Mouse (Mus musculus): Measurements from ENCODE around the gene Zfp593.

Zfp593 gene

DNA sequence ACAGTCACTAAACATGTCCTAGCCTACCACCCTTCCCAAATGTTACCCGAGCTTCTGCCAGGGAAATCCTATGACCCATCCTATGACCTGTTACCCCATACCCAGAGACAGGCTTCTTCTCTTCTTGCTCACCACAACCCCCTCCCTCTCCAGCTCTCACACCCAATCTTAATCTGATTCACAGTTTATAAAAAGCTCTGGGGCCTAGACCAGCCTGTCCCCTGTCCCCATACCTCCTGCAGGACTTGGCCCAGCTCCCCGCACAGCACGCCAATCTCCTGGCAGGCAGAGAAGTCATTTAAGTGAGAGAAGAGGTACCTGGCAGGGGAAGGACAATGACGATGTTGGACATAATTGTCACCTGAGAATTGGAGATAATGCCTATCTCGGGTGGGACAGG, 10.5 kb downstream of the Zfp593 start:
- DNase-seq (ENCODE audit: low spot score in 2 of 2), result no peak

- DNase-seq (ENCODE audit: low spot score in 2 of 2), result no peak
These were observed 15.0 kb downstream of the Zfp593 start for GRCm38 (mm10) chr4:134230431-134230830.

DNA sequence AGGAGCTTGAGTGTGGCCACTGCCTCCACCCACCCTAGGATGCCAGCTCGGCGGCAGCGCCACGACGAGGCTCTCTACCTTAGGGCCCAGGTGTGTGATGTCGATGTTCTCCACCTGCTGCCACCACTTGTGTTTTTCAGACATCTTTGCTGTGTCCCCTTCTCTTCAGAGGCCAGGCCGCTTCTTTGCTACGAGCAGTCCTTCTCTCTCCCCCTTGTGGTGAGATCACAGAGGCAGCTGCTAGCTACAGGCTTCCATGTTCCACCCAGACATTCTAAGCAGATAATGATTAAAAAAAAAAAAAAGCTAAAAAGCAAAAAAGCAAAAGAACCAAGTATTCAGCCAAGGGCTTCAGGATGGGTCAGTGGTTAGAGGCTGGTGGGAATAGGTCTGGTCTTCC, 18.2 kb downstream of the Zfp593 start, which contains the start of gene Catsper4:
TSS of gene Catsper4 (minus strand) at position 190 of the 400 bp plus-strand sequence.
- DNase-seq (ENCODE audit: low spot score in 2 of 2), result no peak

DNA sequence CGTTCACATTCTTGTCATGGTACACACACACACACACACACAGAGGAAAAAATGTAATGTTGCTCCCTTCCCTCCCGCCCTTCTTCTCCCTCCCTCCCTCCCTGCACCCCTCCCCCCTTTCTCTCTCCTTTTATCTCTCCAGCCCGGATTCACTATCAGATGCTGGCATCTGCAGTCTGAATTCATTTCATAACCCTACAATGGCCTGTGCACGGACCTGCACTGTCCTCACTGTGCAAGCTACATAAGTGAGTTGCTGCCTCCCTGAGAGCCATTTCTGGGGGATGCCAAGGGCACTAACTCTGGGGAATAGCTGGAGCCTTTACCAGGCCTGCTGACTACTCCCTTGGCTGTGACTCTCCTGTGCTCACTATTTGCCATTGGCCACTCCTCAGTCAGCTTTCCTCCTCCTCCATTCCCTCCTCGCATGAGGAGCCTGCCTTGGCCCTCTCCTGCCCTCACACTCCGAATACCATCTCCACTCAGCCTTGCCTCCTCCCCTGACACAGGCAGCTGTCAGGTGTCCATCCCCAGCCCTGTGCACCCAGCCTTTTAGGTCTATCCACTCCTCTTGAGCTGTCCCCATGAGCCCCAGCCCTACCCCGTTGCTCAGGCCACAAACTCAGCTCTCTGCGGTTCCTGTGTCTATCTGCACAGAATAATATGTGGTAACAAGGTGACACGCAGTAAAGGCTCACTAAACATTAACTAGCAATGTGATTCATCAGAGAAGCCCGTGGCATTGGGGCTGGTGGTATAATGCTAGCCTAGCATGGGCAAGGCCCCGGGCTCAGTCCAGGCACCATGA, 22.4 kb downstream of the Zfp593 start:
- no peak for DNase-seq (ENCODE audit: low spot score in 2 of 2)

DNA sequence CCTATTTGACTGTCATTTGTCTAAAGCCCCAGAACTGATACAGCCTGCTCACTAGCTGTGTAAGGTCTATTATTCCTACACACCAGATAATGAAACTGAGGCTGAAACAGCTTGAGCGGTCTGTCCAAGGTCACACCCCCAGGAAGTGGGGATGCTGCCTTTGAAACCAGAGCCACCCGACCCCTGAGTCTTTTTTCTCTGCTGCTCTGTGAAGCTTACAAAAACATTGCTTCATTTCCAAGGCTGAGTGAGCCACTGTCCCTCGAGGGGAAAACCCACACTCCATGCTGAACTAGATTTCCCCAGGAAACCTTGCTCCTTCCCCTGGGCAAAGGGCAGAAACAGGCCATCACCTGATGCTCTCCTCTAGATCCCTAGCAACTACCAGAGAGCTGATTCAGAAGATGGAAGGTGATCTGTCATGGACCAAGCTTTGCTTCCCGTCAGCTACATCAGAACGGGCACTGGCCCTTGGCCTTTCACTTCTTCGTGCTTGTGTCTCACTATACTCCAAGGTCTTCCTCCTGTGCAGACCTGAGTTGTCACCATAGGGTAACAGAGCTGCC, 38.8 kb downstream of the Zfp593 start:
- DNase-seq (ENCODE audit: low spot score in 2 of 2), result no peak

DNA sequence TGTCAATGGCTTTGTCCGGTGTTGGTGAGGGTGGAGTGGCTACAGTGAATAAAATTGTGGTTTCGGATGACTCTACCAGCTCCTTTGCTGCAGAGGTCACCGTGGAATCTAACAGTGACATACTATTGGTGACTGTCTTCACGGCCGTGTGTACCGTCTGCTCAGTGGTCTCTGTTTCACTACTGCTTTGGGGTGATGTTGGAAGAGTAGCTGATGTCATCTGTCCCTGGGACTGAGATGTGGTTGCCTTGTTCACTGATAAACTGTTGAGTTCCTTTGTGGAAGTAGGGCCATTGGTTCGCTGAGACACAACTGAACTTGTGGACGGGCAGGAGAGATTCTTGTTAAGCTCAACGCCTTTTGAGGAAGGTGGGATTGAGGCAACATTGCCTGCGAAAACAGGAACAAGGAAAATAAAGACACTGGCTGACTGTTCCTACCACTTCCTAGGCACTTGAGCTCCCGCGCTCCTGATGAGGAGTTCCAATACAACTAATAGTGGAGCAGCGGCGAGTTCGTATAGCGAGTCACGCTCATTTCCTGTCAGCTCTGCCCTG, 42.0 kb downstream of the Zfp593 start:
- no peak for DNase-seq (ENCODE audit: low spot score in 2 of 2)

- DNase-seq (ENCODE audit: low spot score in 2 of 2), result no peak
These were observed 42.5 kb downstream of the Zfp593 start, which contains the start of gene Gm7534 for GRCm38 (mm10) chr4:134202904-134203303. TSS of gene Gm7534 (minus strand) at chr4:134203004.

DNA sequence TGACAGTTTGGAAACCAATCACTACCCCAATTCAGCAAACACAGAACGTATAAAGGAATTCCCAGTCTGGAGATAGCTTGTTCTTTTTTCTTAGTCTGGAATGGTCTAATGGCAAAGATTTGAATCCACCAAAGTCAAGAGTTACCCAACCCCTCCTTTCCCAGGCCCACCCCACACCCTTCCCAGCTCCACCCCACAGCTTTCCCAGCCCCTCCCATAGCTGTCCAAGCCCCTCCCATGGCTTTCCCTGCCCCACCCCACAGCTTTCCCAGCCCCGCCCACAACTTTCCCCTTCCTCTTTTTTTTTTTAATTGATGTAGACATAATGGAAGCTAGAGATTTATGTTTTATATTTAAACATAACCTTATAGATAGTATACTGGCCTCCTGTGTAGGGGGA, 46.0 kb downstream of the Zfp593 start:
- DNase-seq (ENCODE audit: low spot score in 2 of 2), result no peak

Data from urinary bladder, adult 18-20 months (tissue).